Mouse (Mus musculus) olfactory bulb, adult 2 months (tissue): ENCODE data around the gene Serinc3. TPM values are rescaled to one million over a fixed set of nuclear protein-coding genes. Genes with fewer than 3 reads are reported as not detected.

Experiments
- H3K27ac ChIP-seq: fragments of 200-500 bp; 2 replicates; pipeline ENCODE4 v1.5.1; 2012; ENCODE audit warnings: low read depth, low read length; ENCODE audit not compliant: insufficient read depth
- H3K4me1 ChIP-seq: fragments of 200-500 bp; 2 replicates; pipeline ENCODE4 v1.6.1; 2012; ENCODE audit warnings: low read length; ENCODE audit not compliant: control insufficient read depth, insufficient read depth
- H3K4me3 ChIP-seq: fragments of 200-500 bp; 2 replicates; pipeline ENCODE4 v1.5.1; 2012; ENCODE audit warnings: mild to moderate bottlenecking, low read depth, low read length, moderate library complexity; ENCODE audit not compliant: insufficient read depth
- CTCF ChIP-seq: fragments of 200-500 bp; IDR thresholded peaks from 2 replicates; pipeline ENCODE4 v1.5.1; 2012; ENCODE audit warnings: low read depth, mild to moderate bottlenecking, low read length, moderate library complexity; ENCODE audit not compliant: insufficient read depth
- POLR2A ChIP-seq: fragments of 200-500 bp; IDR thresholded peaks from 2 replicates; pipeline ENCODE4 v1.6.1; 2012; ENCODE audit warnings: mild to moderate bottlenecking, low read depth, low read length, moderate library complexity; ENCODE audit not compliant: insufficient read depth
- WGBS: fragments of 180-500 bp; shearing (Covaris S2); methylation state at CpG from one replicate; pipeline ENCODE4 v1.1.7; 2018; 5-methylcytosine and 5-hydroxymethylcytosine counted together
- polyA plus RNA-seq: library from polyadenylated mRNA; stranded (reverse); fragments of >200 nt; gene quantifications from 2 replicates; pipeline ENCODE4 v1.2.4, GENCODE M21; 2012; ENCODE audit warnings: low replicate concordance; ENCODE audit not compliant: missing spikeins, insufficient read depth, insufficient read length

Gene Serinc3
- polyA plus RNA-seq, 1 experiment, result 82.6 TPM

DNA sequence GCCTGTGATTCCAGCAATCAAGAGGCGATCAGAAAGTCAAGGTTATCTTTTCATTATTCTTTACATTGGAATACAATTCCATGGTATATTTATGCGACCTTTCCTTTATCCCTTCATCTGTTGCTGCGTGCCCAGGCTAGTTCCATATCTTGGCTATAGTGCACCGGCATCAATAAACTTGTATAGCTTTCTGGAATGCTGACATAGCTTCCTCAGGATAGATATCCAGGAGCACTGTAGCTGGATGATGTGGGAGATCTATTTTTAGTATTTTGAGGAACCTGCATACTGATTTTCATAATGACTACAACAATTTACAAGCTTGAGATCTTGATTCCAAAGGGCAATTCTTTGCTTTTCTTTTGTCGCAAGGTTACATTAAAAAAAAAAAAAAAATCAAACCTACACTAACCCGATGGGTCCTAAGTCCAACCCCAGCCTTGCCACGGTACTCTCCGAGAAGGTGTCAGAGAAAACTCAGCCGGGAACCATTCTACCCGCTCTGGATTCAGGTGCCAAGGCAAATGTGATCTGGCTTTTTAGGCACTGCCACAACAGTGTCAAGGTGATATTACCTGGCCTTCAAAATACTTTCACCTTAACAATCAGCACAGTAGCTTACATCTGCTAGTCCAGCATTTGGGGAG lies 51.2 kb downstream of the Serinc3 start:
- no peak overlapping the region for H3K4me3 ChIP-seq
- TF ChIP-seq CTCF (no peak), POLR2A (no peak)
- H3K4me1 ChIP-seq, result peaks cover 2% of the 10 kb centered on the region
- 90% methylated on average over 10 of the region's 10 CpGs for WGBS
- no peak overlapping the region for H3K27ac ChIP-seq

DNA sequence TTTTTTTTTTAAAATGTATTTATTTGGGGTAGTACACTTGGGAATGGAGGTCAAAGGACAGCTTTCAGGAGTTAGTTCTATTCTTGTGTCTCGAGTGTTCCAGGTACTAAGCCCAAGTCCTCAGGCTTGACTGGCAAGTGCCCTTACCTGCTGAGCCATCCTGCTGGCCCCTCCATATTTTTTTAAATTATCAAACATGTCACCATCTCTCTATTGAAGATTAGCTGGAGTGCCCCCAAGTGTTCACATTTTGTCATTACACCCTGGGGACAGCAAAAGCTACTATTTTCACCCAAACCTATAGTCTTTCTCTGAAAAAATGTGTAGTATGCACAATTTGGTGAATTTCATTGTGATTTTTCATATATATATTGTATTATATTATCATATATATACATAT lies 52.8 kb downstream of the Serinc3 start:
- 94% methylated on average over 1 of the region's 1 CpGs for WGBS
- no peak for TF ChIP-seq CTCF
- no peak for TF ChIP-seq POLR2A
- Histone ChIP-seq H3K4me1 (peaks cover 2% of the 10 kb centered on the region; the same call in 1 of the 2 replicates), H3K4me3 (no peak overlapping the region), H3K27ac (no peak overlapping the region)

DNA sequence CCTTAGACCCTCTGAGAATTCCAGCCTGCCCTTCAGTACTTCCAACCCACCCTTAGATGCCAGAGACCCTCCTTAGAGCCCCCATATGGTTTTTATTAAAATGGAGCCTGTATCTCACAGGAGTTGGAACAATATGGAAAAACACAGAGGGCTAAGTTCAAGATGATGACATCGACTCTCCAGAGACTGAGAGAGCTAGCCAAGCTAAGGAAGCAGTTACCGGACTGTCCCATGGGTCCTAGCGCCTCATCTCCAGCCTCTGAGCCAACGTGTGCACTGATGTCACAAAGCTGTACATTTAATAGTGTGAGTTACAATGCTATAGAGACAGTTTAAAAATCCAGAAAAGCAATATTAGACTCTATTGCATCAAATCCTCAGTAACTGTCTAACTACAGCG lies 53.9 kb downstream of the Serinc3 start:
- 82% methylated on average over 5 of the region's 5 CpGs for WGBS
- TF ChIP-seq POLR2A (no peak), CTCF (no peak)

DNA sequence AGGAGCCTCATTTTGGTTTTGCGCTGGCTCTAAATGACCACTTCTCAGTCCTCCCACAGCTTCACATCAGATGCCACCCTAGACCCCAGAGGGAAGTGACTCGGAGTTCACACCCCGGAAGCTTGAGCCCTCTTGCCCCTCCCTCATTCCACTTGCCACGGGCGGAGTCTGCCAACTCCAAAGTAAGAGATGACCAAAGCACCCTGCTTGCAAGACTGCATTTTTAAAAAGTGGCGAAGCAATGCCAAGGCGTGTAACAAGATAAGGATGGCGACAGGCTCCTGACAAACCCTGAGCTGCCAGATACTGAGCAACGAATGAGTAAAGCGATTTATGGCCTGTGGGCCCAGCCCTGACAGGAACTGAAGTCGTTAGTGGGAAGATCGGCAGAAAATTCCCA lies 54.7 kb downstream of the Serinc3 start:
- H3K27ac ChIP-seq, result no peak overlapping the region
- H3K4me1 ChIP-seq, result peaks cover 2% of the 10 kb centered on the region; the same call in 1 of the 2 replicates
- TF ChIP-seq POLR2A (no peak), CTCF (no peak)
- H3K4me3 ChIP-seq, result no peak overlapping the region
- WGBS, result 81% methylated on average over 12 of the region's 12 CpGs

More for the DNA sequence above, 53.9 kb downstream of the Serinc3 start:
- no peak overlapping the region for H3K27ac ChIP-seq
- peaks cover 2% of the 10 kb centered on the region; the same call in 1 of the 2 replicates for H3K4me1 ChIP-seq
- H3K4me3 ChIP-seq, result no peak overlapping the region

DNA sequence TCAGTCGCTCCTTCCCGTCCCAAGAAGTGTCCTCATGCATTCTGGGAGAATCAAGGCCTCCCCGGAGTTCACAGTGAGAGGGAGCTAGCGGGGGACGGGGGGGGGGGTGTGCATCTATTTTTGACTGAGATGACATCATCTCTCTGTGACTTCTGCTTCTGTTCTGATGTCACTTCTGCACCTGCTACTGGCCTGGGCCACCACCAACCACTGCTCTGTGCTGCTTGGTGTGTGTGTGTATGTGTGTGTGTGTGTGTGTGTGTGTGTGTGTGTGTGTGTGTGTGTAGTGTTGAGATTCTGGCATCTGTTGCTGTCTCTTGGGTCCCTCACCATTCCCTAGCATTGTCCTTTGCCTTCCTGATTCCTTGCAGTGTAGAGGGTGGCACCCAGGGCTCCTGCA lies 57.4 kb downstream of the Serinc3 start:
- TF ChIP-seq POLR2A (no peak), CTCF (no peak)
- no peaks in the 10 kb centered on the region for H3K4me1 ChIP-seq
- WGBS, result 66% methylated on average over 5 of the region's 5 CpGs
- H3K27ac ChIP-seq, result no peak overlapping the region
- no peak overlapping the region for H3K4me3 ChIP-seq

DNA sequence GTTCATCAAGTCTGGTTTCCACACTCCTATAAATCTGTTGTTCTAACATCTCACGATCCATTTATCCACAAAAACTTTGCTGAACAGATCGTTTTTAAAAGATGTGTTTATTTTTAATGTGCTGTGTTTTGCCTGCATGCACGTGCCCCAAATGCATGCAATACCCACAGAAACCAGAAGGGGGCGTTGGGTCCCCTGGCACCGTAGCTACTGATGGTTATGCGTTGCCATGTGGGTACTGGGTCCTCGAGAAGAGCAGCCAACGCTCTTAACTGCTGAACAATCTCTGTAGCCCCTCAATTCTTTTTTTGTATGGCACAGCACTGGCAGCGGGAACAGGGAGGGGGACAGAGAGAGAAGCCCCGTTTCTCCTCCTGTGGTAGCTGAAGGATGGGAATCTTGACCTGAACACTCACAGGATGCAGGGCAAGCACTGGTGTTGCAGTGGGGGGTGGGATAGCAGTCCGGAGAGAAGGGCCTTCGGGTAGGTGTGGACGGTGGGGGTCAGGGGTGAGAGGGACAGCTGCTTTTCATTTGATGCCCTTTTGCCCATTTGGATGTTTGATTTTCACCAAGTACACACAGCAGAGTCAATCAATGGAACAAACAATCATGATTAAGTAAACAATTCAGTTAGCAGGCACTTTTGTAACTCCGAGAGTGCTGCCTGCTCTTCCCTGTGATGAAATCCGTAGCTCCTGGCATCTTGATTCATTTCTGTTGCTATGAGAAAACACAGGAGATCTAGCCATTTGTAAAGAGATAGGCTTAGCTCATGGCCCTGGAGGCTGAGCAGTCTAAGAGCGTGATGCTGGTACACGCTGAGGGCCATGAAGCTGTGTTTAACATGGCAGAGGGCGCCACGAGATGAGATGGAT lies 58.3 kb downstream of the Serinc3 start:
- 50% methylated on average over 19 of the region's 19 CpGs for WGBS
- Histone ChIP-seq H3K27ac (no peak overlapping the region), H3K4me3 (no peak overlapping the region), H3K4me1 (no peaks in the 10 kb centered on the region)
- TF ChIP-seq POLR2A (no peak), CTCF (peak; percentile 69; the same call in 1 of the 2 replicates)

DNA sequence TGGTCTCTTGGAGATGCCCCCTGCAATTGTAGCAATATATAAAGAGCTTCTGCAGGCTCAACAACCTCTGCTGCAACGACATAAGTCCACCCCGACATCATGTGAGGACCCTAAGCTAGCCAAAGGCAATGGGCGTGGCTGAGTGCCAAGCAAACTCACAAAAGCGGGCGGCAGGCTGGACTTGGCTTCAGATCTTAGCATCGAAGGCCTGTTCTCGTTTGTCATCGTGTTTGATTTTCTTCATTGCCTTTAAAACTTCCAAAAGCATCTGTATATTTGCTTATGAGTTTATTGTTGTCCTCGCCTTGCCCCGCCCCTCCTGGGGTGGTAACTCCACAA lies 60.9 kb downstream of the Serinc3 start:
- TF ChIP-seq POLR2A (no peak), CTCF (no peak)
- Histone ChIP-seq H3K27ac (no peak overlapping the region), H3K4me1 (no peaks in the 10 kb centered on the region), H3K4me3 (no peak overlapping the region)
- 56% methylated on average over 10 of the region's 10 CpGs for WGBS

DNA sequence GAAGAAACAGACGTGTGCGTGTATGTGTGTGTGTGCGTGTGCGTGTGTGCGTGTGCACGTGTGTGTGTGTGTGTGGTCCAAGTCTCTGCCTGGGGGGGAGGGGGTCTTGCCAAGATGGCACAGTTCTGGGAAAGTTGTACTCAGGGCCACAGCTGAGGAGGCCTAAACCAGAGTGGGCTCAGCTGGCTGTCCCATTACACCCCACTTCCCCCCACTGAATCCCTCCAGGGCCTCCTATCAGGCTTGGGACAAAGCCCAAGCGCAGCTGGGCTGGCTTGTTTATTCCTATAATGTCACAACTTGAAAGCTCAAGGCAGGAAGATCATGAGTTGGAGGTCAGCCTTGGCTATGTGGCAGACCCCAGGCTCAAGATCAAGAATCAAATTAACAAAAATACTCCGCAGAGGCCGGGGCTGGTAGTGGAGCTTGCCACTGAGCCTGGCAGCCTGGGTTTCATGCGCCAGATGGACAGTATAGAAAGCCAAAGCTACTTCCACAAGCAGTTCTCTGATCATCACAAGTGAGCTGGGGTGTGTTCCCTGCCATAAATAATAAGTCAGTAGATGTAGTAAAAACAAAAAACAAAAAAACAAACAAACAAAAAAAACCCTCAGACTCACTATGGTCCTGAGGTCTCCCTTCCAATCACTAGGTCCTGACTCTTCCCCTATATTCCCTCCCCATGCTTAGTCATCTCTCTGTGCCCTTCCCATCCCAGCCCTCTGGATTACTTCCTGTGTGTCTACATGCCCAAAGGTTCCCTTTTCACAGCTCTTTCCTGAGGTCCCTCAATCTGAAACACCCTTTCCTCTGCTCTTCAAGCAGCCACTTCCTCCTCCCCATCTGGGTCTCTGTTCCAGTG lies 61.5 kb downstream of the Serinc3 start:
- H3K27ac ChIP-seq, result no peak overlapping the region
- no peak for TF ChIP-seq POLR2A
- no peak for TF ChIP-seq CTCF
- WGBS, result 93% methylated on average over 10 of the region's 10 CpGs
- no peaks in the 10 kb centered on the region for H3K4me1 ChIP-seq
- H3K4me3 ChIP-seq, result no peak overlapping the region
